Mouse (Mus musculus) MEL (cell line): ENCODE measurements around the gene Slc2a4.

Experiments
- CTCF ChIP-seq, 3 experiments: IDR thresholded peaks in 2 of 3; conservative IDR thresholded peaks in 1 of 3; 2 replicates each; pipeline ENCODE4 v1.5.1; 2011 to 2012; ENCODE audit warnings: low read length in 3 of 3, low read depth in 2 of 3, mild to moderate bottlenecking in 2 of 3, improper control_type of control experiment in 1 of 3, inconsistent platforms in 1 of 3, mixed read lengths in 1 of 3, moderate library complexity in 1 of 3; ENCODE audit not compliant: control insufficient read depth in 1 of 3, insufficient read depth in 1 of 3, poor library complexity in 1 of 3, severe bottlenecking in 1 of 3
- EP300 ChIP-seq, 2 experiments: IDR thresholded peaks; 2 replicates each; pipeline ENCODE4 v1.6.1; 2011; ENCODE audit warnings: improper control_type of control experiment in 2 of 2, low read length in 2 of 2, low read depth in 1 of 2, mild to moderate bottlenecking in 1 of 2
- GATA1 ChIP-seq: IDR thresholded peaks from 2 replicates; pipeline ENCODE4 v1.6.1; 2011; ENCODE audit warnings: low read depth, low read length, improper control_type of control experiment
- MYB ChIP-seq: IDR thresholded peaks from 2 replicates; pipeline ENCODE4 v1.6.1; 2011; ENCODE audit warnings: mild to moderate bottlenecking, low read depth, low read length, improper control_type of control experiment
- NELFE ChIP-seq: IDR thresholded peaks from 2 replicates; pipeline ENCODE4 v1.6.1; 2011; ENCODE audit warnings: low read depth, low read length, improper control_type of control experiment
- POLR2A ChIP-seq, 2 experiments: IDR thresholded peaks; 2 replicates each; pipeline ENCODE4 v1.6.1; 2011 to 2012; ENCODE audit warnings: low read length in 2 of 2, mild to moderate bottlenecking in 2 of 2, control low read depth in 1 of 2, improper control_type of control experiment in 1 of 2, low read depth in 1 of 2, moderate library complexity in 1 of 2; ENCODE audit not compliant: control insufficient read depth in 1 of 2, insufficient read depth in 1 of 2, poor library complexity in 1 of 2
- SMC3 ChIP-seq: IDR thresholded peaks from 2 replicates; pipeline ENCODE4 v1.6.1; 2011; ENCODE audit warnings: low read depth, low read length, improper control_type of control experiment
- USF1 ChIP-seq: IDR thresholded peaks from 2 replicates; pipeline ENCODE4 v1.6.1; 2014; ENCODE audit warnings: low read depth, mild to moderate bottlenecking, inconsistent platforms, low read length, improper control_type of control experiment, moderate library complexity

DNA sequence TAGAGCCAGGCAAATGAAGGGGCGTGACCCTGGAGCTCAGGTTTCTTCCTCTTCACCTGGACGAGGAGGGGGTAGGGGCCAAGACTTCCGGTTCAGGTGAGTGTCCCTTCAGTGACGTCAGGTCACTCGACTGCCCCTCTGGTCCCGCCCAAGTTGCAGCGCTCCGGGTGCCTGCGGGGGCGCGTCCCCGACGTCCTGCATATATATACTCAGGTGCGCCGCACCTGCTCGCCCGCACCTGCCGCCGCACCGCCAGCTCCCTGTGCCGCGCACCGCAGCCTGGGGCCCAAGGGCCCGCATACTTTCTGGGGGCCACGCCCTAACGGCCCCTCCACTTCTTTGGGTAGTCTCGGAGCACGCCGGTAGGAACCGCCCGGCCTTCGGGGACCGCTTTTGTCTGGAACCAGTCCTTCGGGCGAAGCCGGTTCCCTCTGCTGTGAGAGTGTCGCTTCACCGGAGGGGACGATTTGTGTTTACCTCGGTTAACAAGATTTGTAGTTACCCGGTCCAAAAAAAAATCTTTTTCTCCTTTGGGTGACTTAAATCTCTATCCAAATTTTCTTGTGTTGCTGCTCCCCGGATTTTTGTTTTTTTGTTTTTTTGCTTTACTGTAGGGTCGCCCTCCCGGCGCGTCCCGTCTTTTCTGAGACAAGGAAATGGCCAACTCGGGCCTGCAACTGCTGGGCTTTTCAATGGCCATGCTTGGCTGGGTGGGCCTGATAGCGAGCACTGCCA, 17.4 kb upstream of the Slc2a4 start:
- no peak for TF ChIP-seq EP300 (IDR thresholded peaks at IDR 0.05; ENCODE audit: low read depth in 1 of 2, low read length in 2 of 2)
- no peak for TF ChIP-seq CTCF (IDR thresholded peaks at IDR 0.05 in 2 of 3, conservative IDR thresholded peaks at IDR 0.05 in 1 of 3; ENCODE audit: control insufficient read depth in 1 of 3, insufficient read depth in 1 of 3, low read depth in 2 of 3, low read length in 3 of 3, poor library complexity in 1 of 3, severe bottlenecking in 1 of 3)
- TF ChIP-seq POLR2A (IDR thresholded peaks at IDR 0.05; ENCODE audit: control insufficient read depth in 1 of 2, insufficient read depth in 1 of 2, low read depth in 1 of 2, low read length in 2 of 2, poor library complexity in 1 of 2), result no peak
- TF ChIP-seq MYB, result no peak
- no peak for TF ChIP-seq GATA1
- TF ChIP-seq SMC3, result no peak
- TF ChIP-seq USF1, result no peak
- no peak for TF ChIP-seq NELFE
